Mouse (Mus musculus) small intestine, adult 2 months (tissue): Measurements from ENCODE around the gene Hyal1. TPM values are rescaled to one million over a fixed set of nuclear protein-coding genes. Genes with fewer than 3 reads are reported as not detected.
A peak's percentile ranks its signal among the peaks of the same experiment; 100 is the strongest.

Experiments used
- H3K27ac ChIP-seq: fragments of 200-500 bp; 2 replicates; pipeline ENCODE4 v1.5.1; 2012; ENCODE audit warnings: low read depth, low read length, control low read depth, inconsistent platforms; ENCODE audit not compliant: insufficient read depth
- H3K27me3 ChIP-seq: fragments of 200-500 bp; 2 replicates; pipeline ENCODE4 v1.6.1; 2012; ENCODE audit warnings: mild to moderate bottlenecking, moderate library complexity, low read length, inconsistent platforms; ENCODE audit not compliant: control insufficient read depth, insufficient read depth
- H3K36me3 ChIP-seq: fragments of 200-500 bp; 2 replicates; pipeline ENCODE4 v1.6.1; 2012; ENCODE audit warnings: mild to moderate bottlenecking, low read length, control low read depth, inconsistent platforms; ENCODE audit not compliant: control insufficient read depth, insufficient read depth
- H3K4me1 ChIP-seq: fragments of 200-500 bp; 2 replicates; pipeline ENCODE4 v1.6.1; 2012; ENCODE audit warnings: low read length, inconsistent platforms, mixed read lengths; ENCODE audit not compliant: control insufficient read depth, insufficient read depth, insufficient read length
- H3K4me3 ChIP-seq: fragments of 200-500 bp; 2 replicates; pipeline ENCODE4 v1.5.1; 2012; ENCODE audit warnings: low read depth, mild to moderate bottlenecking, control low read depth, inconsistent platforms, low read length, moderate library complexity
- CTCF ChIP-seq: fragments of 200-500 bp; IDR thresholded peaks from 2 replicates; pipeline ENCODE4 v1.5.1; 2012; ENCODE audit warnings: low read depth, mild to moderate bottlenecking, control low read depth, inconsistent platforms, low read length, moderate library complexity, mixed read lengths; ENCODE audit not compliant: insufficient replicate concordance, insufficient read length; ENCODE audit errors: extremely low read depth
- POLR2A ChIP-seq: fragments of 200-500 bp; IDR thresholded peaks from 2 replicates; pipeline ENCODE4 v1.6.1; 2012; ENCODE audit warnings: low read depth, mild to moderate bottlenecking, control low read depth, inconsistent platforms, low read length, moderate library complexity
- WGBS: fragments of 180-500 bp; shearing (Covaris S2); methylation state at CpG from one replicate; pipeline ENCODE4 v1.1.7; 2018; 5-methylcytosine and 5-hydroxymethylcytosine counted together
- polyA plus RNA-seq: library from polyadenylated mRNA; depleted of rRNA; stranded (reverse); fragments of >200 nt; gene quantifications from 2 replicates; pipeline ENCODE4 v1.2.3, GENCODE M21; 2012

Gene Hyal1
- polyA plus RNA-seq, 1 experiment: 2.6 TPM

DNA sequence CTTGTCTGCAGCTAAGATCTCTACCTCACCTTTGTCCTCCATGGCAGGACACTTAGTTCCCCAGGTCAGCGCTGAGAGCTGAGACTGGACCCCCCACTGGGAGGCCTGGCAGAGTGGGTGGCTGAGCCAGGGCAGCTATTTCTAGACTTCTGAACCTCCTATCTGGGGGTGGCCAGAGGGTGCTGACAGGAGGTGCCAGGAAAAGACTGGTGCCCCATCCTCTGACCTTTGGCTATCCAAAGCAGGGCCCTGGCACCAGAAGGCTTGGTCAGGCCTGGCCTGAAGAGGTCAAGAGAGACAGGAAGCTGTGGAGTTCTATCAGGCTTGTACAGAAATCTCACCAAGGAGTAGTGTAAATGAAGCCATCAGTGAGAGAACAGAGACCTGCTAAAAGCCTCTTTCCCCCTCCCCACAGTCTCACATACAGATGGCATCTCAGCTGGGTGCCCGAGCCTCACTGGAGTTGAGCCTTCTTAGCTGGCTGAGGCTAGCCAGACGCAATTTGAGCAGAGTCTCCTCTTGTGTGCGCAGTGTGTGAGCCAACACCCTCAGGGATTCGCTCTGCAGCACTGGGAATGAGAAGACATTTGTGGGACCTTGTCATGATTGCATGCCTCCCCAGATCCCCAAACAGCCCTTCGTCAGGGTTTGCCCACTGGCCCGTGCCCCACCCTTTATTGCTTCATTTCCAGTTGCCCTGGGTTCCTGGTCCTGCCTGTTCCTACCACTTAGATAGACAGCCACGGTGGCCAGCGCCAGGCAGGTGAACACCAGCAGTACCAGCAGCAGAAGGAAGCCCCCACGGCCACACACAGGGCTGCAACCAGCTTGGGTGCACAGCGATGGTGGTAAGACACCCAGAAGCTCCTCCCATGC lies 16.6 kb downstream of the Hyal1 start:
- WGBS: 81% methylated on average over 11 of the region's 11 CpGs
- peaks cover 28% of the 10 kb centered on the region for H3K4me1 ChIP-seq
- no peak overlapping the region for H3K27ac ChIP-seq

DNA sequence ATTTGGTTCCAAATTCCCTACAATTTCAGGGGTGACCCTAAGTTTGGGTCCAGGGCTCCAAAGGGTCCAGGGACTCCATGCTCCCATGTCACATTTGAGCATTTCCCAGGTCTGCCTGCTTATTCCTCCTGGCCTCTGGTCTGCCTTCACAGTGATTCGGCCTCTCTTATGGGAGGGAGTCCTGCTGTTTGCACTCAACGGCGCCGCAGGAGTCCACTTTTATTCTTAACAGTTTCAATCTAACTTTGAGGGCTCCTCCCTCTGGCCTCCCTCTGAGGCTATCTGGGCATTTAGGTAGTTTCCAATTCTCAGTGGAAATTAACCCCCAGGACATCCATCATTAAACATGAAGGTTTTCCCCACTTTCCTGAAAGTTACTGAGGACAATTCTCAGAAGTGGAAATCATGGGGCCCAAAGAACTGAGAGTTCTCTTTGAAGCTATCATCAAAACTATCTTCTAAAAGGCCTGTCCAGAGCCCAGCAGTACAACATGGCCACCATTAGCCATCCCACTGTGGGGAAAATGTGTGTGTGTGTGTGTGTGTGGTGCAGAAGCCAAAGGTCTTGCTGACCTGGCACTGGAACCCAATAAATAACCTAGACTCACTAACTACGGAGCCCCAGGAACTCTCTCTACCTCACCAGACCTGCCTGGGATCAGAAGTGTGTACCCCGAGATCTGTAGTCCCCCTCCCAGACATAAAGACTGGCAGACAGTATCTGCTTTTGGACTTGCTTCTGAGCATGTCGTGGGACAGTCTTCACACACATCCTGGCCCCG lies 17.7 kb downstream of the Hyal1 start:
- 84% methylated on average over 8 of the region's 8 CpGs for WGBS

More for the DNA sequence above, 16.6 kb downstream of the Hyal1 start:
- no peaks in the 10 kb centered on the region for H3K27me3 ChIP-seq
- TF ChIP-seq CTCF: no peak
- no peak for TF ChIP-seq POLR2A
- H3K36me3 ChIP-seq: peaks cover 32% of the 10 kb centered on the region
- H3K4me3 ChIP-seq: no peak overlapping the region

DNA sequence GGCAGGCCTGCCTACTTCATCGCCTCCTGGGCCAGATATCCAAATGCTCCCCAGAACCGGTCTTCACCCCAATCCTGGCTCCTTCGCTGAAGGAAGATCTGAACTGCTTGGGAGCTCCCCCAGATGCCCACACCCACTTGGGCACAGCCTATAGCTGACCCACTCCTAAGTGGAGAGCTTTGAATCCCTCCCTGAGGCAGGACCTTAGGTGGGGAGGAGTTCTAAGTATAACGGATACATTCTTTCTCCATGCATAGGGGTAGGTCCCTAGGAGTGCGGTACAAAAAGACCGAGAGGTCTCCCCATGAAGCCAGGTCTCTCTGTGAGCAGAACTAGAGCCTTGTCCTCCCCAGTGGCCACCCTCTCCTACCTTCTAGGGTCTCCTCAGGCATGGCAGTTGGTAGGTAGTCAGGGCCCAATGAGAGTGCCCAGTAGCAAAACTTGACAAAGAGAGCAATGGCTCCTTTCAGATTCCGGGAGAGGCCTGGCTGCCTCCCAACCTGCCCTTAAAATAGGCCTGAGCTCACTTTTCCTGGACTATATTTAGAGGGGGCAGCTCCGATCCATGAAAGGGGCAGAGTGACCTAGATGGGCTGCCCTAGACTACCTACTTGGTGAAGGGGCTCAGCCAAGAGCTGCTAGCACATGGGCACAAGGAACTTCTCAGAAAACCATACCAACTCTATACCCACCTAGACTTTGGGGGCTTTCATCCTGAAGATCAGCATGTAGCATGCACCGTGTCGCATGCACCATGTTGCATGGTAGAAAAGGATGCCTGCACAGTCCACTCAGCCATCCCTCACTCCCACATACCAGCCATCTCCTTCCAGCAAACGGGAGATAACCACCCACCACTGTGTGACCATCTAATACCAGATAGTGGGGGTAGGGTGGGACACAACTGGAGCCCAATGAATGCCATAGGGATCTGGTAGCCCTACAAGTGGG lies 20.2 kb downstream of the Hyal1 start:
- Histone ChIP-seq H3K4me3 (no peak overlapping the region), H3K27me3 (no peaks in the 10 kb centered on the region), H3K36me3 (peaks cover 35% of the 10 kb centered on the region), H3K27ac (no peak overlapping the region), H3K4me1 (peaks cover 32% of the 10 kb centered on the region)
- 80% methylated on average over 11 of the region's 11 CpGs for WGBS
- TF ChIP-seq POLR2A (no peak), CTCF (no peak)

More for the DNA sequence above, 17.7 kb downstream of the Hyal1 start:
- H3K27ac ChIP-seq: no peak overlapping the region
- TF ChIP-seq CTCF (no peak), POLR2A (no peak)
- no peak overlapping the region for H3K4me3 ChIP-seq
- peaks cover 28% of the 10 kb centered on the region for H3K4me1 ChIP-seq
- peaks cover 37% of the 10 kb centered on the region for H3K36me3 ChIP-seq
- no peaks in the 10 kb centered on the region for H3K27me3 ChIP-seq

DNA sequence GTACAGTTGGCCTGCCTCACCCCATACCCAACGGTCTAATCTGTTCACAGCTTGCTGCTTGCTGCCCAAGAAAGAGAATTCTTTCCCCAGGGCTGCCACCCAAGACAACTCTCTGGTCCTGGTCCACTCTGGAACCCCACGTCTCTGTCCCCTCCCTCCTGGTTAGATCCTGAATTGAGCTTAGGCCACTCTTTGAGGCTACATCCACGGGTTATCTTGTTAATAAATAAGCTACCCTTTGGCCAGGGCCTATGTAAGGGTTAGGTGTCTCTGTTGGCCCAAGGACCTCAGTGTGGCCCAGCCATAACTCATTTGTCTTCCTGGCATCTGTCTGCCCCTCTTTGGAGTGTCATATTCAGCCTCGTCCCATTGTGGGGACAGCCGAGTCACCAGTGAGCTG lies 21.7 kb downstream of the Hyal1 start:
- Histone ChIP-seq H3K4me3 (no peak overlapping the region), H3K27me3 (no peaks in the 10 kb centered on the region), H3K4me1 (peaks cover 39% of the 10 kb centered on the region), H3K27ac (peak overlapping the region; percentile 45), H3K36me3 (peaks cover 28% of the 10 kb centered on the region)
- 54% methylated on average over 5 of the region's 5 CpGs for WGBS
- TF ChIP-seq CTCF: no peak

DNA sequence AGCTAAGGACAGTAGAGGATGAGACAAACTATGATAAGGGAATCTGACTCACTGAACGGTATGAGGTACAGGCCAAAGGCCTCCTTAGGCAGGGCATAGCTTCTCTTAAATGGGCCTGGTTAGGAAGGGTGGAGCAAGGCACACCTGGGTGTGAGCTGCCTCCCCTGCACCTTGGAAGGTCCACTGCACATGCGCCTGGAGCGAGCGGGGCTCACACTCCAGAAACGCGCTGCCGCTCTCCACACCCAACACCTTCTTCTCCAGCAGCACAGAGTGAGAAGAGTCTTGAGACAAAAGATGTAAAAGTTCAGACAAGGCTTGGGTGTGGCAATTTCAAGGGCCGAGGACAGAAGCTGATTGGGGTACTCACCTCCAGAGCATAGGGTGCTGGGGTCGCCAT lies 22.7 kb downstream of the Hyal1 start:
- Histone ChIP-seq H3K36me3 (peaks cover 22% of the 10 kb centered on the region), H3K27me3 (no peaks in the 10 kb centered on the region), H3K27ac (peak overlapping the region; percentile 45; the same call in 1 of the 2 replicates), H3K4me1 (peaks cover 45% of the 10 kb centered on the region), H3K4me3 (no peak overlapping the region)
- TF ChIP-seq POLR2A: no peak
- TF ChIP-seq CTCF: no peak
- 67% methylated on average over 9 of the region's 9 CpGs for WGBS

DNA sequence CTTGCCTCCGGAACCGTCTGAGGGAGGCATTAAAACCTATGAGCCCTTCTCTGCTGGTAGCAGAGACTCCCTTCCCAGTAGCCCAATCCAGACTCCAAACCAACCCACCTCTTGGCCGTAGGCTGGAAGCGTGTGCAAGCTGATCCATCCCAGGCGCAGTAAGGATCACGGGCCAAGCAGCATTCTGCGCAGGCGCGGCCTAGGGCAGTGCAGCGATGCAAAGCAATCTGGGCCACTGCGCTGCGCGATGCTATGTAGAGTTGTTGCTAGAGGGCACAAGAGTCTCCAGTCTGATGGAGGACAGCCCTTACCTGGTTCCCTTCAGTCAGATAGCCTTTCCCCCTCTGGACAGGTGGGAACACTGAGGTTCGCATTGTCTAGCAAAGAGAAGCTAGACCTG lies 23.1 kb downstream of the Hyal1 start:
- no peak for TF ChIP-seq CTCF
- TF ChIP-seq POLR2A: no peak
- Histone ChIP-seq H3K27ac (peak overlapping the region; percentile 44; the same call in 1 of the 2 replicates), H3K36me3 (peaks cover 22% of the 10 kb centered on the region), H3K27me3 (no peaks in the 10 kb centered on the region), H3K4me1 (peaks cover 45% of the 10 kb centered on the region), H3K4me3 (peak overlapping the region; percentile 1; the same call in 1 of the 2 replicates)
- WGBS: 89% methylated on average over 14 of the region's 14 CpGs
